Mouse (Mus musculus): ENCODE measurements around the gene Afdn. TPM values are rescaled to one million over a fixed set of nuclear protein-coding genes. Genes with fewer than 3 reads are reported as not detected.
"Not testable (repeated sequence)": the region's sequence is repeated elsewhere in the genome, so short reads cannot be mapped to it uniquely, and the experiment has no call there.

The Afdn gene
- polyA plus RNA-seq, 1 experiment from 2014 or later: 29.3 TPM

DNA sequence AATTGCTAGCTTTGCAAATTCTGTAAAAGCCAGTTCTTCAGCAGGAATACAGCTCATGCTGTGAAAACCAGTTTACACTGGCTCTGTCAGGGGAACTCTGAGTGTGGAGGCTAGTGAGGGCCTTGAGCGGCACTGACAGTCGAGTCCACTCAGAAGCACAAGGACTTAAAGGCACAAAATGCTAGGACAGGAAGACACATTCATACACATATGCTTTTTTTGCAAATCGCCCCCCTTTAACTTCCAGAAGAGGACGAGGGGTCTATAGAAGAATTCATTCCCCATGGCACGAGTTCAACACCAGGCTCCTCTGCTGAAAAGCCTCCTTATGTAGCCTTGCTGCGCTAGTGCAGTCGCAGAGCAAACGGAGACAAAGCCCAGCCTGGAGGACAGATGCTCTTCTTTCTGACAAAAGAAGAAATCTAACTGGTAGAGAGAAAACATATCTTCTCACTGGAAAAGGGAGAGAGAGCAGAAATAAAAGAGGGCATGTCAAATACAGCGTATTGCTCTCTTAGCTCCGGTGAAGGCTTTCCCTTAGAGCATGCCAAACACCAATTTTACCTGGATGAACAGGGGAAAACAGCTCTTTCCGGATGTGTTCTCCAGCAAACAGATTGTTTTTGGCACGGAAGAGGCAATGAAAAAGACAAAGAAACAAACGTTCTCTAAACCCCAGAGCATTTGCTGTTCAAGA, 1.0 kb upstream of the Afdn start:
- no peak for ATAC-seq
- H3K4me2 ChIP-seq (ENCODE audit: low read depth, low read length): peak overlapping the region; percentile 98
- peak overlapping the region; percentile 83 for H3K4me3 ChIP-seq (ENCODE audit: low read length)
- no peaks in the 10 kb centered on the region for H3K36me3 ChIP-seq (ENCODE audit: control insufficient read depth, insufficient read depth, low read length)
- peaks cover 8% of the 10 kb centered on the region for H3K4me1 ChIP-seq (ENCODE audit: control insufficient read depth, insufficient read depth, low read length)
- H3K27ac ChIP-seq (ENCODE audit: low read length): peak overlapping the region; percentile 88
- peak overlapping the region; percentile 89 for H3K9ac ChIP-seq (ENCODE audit: low read depth, low read length)
- H3K27me3 ChIP-seq (replicated peaks; ENCODE audit: control insufficient read depth, insufficient read depth, low read length): no peaks in the 10 kb centered on the region
- H3K9me3 ChIP-seq (ENCODE audit: control insufficient read depth, low read length): no peaks in the 10 kb centered on the region
- WGBS: 15% methylated on average over 13 of the region's 13 CpGs

DNA sequence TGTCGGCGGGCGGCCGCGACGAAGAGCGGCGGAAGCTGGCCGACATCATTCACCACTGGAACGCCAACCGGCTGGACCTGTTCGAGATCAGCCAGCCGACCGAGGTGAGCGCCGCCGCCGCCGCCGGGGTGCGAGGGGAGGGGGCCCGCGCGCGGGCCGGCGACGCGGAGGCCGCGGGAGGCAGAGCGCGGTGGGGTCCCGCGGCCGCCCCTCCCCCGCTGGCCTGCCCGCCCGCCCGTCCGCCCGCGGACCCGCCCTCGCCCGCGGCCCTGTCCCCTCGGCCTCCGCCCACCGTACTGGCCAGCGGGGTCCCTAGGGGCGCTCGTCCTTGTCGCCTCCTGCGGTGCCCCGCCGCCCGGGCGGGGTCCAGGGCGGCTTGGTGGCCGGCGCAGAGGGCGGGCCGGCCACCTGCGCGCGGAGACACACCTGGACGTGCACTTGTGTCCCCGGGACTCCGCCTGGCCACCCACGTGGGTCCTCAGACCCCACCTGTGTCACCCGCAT, 388 bp downstream of the Afdn start:
- peak overlapping the region; percentile 88 for H3K27ac ChIP-seq (ENCODE audit: low read length)
- no peaks in the 10 kb centered on the region for H3K9me3 ChIP-seq (ENCODE audit: control insufficient read depth, low read length)
- H3K4me1 ChIP-seq (ENCODE audit: control insufficient read depth, insufficient read depth, low read length): peaks cover 10% of the 10 kb centered on the region
- H3K4me3 ChIP-seq (ENCODE audit: low read length): peak overlapping the region; percentile 83
- no peaks in the 10 kb centered on the region for H3K27me3 ChIP-seq (replicated peaks; ENCODE audit: control insufficient read depth, insufficient read depth, low read length)
- under 1% methylated on average over 43 of the region's 72 CpGs for WGBS
- H3K4me2 ChIP-seq (ENCODE audit: low read depth, low read length): peak overlapping the region; percentile 98
- H3K36me3 ChIP-seq (ENCODE audit: control insufficient read depth, insufficient read depth, low read length): no peaks in the 10 kb centered on the region
- peak overlapping the region; percentile 89 for H3K9ac ChIP-seq (ENCODE audit: low read depth, low read length)
- ATAC-seq: peak; percentile 49

DNA sequence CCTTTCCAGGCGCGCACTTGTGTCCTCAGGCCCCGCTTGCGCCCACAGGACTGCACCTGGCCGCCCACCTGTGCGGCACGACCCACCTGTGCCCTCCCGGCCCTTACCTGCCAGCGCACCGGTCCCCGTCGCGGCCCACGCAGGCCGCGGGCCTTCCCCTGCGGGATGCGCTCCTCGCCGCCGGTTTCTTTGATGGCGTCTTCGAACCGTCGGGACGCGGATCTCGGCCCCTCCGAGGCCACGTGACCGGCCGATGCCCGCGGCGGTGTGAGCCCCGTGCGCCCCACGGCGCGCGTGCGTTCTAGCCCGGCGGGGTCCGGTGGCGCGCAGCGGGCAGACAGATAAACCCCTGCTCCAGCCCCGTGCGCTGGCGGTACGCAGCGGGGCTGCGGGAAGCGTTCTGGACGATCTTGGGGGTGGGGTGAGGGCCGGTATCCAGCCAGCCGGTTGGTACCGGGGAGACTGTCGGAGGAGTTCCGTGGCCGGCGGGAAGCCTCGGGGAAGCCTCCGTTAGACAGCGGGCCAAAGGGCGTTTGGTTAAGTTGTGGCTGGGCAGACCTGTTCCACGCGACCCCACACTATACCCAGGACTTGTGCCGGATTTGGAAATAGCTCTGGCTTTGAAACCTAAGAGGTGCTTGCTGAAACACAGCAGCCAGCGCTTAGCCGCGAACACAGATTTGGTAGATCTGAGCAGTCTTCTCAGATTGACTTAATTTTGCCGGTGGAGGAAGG, 1.0 kb downstream of the Afdn start, which contains the start of gene Tcte2:
TSS of gene Tcte2 (minus strand) at position 647 of the 735 bp plus-strand sequence.
- Histone ChIP-seq H3K27me3 (replicated peaks; ENCODE audit: control insufficient read depth, insufficient read depth, low read length) (no peaks in the 10 kb centered on the region), H3K36me3 (ENCODE audit: control insufficient read depth, insufficient read depth, low read length) (no peaks in the 10 kb centered on the region), H3K27ac (ENCODE audit: low read length) (peak within 1 kb of the TSS; percentile 88), H3K9me3 (ENCODE audit: control insufficient read depth, low read length) (no peaks in the 10 kb centered on the region), H3K4me3 (ENCODE audit: low read length) (peak within 1 kb of the TSS; percentile 83), H3K4me2 (ENCODE audit: low read depth, low read length) (peak within 1 kb of the TSS; percentile 98), H3K4me1 (ENCODE audit: control insufficient read depth, insufficient read depth, low read length) (peaks cover 10% of the 10 kb centered on the region), H3K9ac (ENCODE audit: low read depth, low read length) (peak within 1 kb of the TSS; percentile 89)
- ATAC-seq: peak; percentile 37
- under 1% methylated on average over 74 of the region's 74 CpGs for WGBS

DNA sequence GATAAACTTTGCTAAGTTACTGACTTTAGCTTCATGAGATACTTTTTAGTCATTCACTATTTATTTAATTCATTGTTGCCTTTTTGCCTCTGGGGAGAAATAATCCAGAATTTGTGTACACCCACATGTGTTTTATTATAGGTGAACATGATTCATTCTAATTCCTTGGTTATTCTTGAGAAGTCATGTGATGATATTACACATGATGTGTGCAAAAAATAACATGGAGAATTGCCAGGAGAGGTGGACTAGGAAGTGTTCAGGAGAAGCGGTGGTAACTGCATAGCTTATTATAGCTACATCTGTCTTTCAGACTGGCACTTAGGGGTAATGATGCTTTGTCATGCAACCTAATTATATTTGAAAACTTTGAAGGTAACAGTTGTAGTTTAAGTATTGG, 3.5 kb downstream of the Afdn start:
- no peaks in the 10 kb centered on the region for H3K36me3 ChIP-seq (ENCODE audit: control insufficient read depth, insufficient read depth, low read length)
- no peak overlapping the region for H3K9ac ChIP-seq (ENCODE audit: low read depth, low read length)
- H3K27ac ChIP-seq (ENCODE audit: low read length): no peak overlapping the region
- H3K4me1 ChIP-seq (ENCODE audit: control insufficient read depth, insufficient read depth, low read length): peaks cover 11% of the 10 kb centered on the region
- no peak for ATAC-seq
- H3K27me3 ChIP-seq (replicated peaks; ENCODE audit: control insufficient read depth, insufficient read depth, low read length): no peaks in the 10 kb centered on the region
- 66% methylated on average over 1 of the region's 1 CpGs for WGBS
- H3K4me3 ChIP-seq (ENCODE audit: low read length): no peak overlapping the region
- no peaks in the 10 kb centered on the region for H3K9me3 ChIP-seq (ENCODE audit: control insufficient read depth, low read length)
- no peak overlapping the region for H3K4me2 ChIP-seq (ENCODE audit: low read depth, low read length)

DNA sequence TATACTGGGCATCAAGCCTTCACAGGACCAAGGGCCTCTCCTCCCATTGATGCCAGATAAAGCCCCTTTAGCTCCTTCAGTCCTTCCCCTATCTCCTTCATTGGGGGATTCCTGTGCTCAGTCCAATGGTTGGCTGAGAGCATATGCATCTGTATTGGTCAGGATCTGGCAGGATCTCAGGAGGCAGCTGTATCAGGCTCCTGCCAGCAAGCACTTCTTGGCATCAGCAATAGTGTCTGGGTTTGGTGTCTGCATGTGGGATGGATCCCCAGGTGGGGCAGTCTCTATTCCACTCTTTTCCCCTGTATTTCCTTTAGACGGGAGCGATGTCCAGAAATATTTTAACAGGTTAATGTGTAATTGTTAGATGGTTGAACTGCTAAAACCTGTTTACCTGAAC, 4.6 kb downstream of the Afdn start:
- H3K4me2 ChIP-seq (ENCODE audit: low read depth, low read length); H3K9ac ChIP-seq (ENCODE audit: low read depth, low read length); ATAC-seq; H3K9me3 ChIP-seq (ENCODE audit: control insufficient read depth, low read length); H3K27ac ChIP-seq (ENCODE audit: low read length); H3K36me3 ChIP-seq (ENCODE audit: control insufficient read depth, insufficient read depth, low read length); H3K4me3 ChIP-seq (ENCODE audit: low read length); H3K4me1 ChIP-seq (ENCODE audit: control insufficient read depth, insufficient read depth, low read length); H3K27me3 ChIP-seq (replicated peaks; ENCODE audit: control insufficient read depth, insufficient read depth, low read length): not testable (repeated sequence)
- WGBS: 85% methylated on average over 2 of the region's 2 CpGs

DNA sequence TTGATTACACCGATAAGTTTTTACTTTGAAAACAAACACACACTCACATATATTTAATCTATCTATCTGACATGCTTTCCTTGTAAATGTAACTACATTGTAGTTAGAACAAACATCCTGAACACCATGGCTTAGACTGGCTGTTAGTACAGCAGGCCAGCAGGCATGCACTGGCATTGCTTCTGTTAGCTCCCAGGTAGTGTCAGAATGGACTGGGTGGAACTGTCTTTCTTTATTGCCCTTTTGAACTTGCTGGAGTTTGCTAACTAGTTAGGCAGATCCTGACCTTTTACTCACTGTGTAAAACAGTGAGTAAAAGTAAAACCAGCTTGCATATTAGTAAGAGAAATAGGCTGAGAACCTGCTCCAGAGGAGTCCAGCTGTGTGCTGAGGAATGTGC, 8.2 kb downstream of the Afdn start:
- H3K36me3 ChIP-seq (ENCODE audit: control insufficient read depth, insufficient read depth, low read length): no peaks in the 10 kb centered on the region
- peak overlapping the region; percentile 23; the same call in 1 of the 2 replicates for H3K27ac ChIP-seq (ENCODE audit: low read length)
- H3K9ac ChIP-seq (ENCODE audit: low read depth, low read length): no peak overlapping the region
- no peak overlapping the region for H3K4me2 ChIP-seq (ENCODE audit: low read depth, low read length)
- H3K27me3 ChIP-seq (replicated peaks; ENCODE audit: control insufficient read depth, insufficient read depth, low read length): no peaks in the 10 kb centered on the region
- no peak overlapping the region for H3K4me3 ChIP-seq (ENCODE audit: low read length)
- no peaks in the 10 kb centered on the region for H3K9me3 ChIP-seq (ENCODE audit: control insufficient read depth, low read length)
- ATAC-seq: peak; percentile 59; the same call in 1 of the 2 replicates
- 0 out of 2 replicates have a peak, but pooled peaks cover 5% of the 10 kb centered on the region for H3K4me1 ChIP-seq (ENCODE audit: control insufficient read depth, insufficient read depth, low read length)
- 81% methylated on average over 1 of the region's 1 CpGs for WGBS

DNA sequence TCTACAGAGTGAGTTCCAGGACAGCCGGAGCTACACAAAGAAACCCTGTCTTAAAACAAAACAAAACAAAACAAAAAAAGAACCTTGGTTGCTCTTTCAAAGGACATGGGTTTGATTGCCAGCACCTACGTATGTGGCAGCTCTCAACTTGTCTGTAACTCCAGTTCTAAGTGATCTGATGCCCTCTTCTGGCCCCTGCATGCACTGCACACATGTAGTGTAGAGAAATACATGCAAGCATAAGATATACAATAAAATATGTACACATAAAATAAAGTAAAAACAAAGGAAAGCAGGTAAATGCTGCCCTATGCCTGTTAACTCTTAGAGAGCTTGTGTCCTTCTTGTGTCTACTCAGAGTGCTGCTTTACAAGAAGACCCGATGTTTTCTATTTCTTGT, 8.9 kb downstream of the Afdn start:
- Histone ChIP-seq H3K27ac (ENCODE audit: low read length) (no peak overlapping the region), H3K27me3 (replicated peaks; ENCODE audit: control insufficient read depth, insufficient read depth, low read length) (no peaks in the 10 kb centered on the region), H3K36me3 (ENCODE audit: control insufficient read depth, insufficient read depth, low read length) (no peaks in the 10 kb centered on the region), H3K4me2 (ENCODE audit: low read depth, low read length) (no peak overlapping the region), H3K9ac (ENCODE audit: low read depth, low read length) (no peak overlapping the region), H3K4me3 (ENCODE audit: low read length) (no peak overlapping the region), H3K4me1 (ENCODE audit: control insufficient read depth, insufficient read depth, low read length) (0 out of 2 replicates have a peak, but pooled peaks cover 5% of the 10 kb centered on the region), H3K9me3 (ENCODE audit: control insufficient read depth, low read length) (no peaks in the 10 kb centered on the region)
- WGBS: 94% methylated on average over 3 of the region's 3 CpGs
- ATAC-seq: no peak

DNA sequence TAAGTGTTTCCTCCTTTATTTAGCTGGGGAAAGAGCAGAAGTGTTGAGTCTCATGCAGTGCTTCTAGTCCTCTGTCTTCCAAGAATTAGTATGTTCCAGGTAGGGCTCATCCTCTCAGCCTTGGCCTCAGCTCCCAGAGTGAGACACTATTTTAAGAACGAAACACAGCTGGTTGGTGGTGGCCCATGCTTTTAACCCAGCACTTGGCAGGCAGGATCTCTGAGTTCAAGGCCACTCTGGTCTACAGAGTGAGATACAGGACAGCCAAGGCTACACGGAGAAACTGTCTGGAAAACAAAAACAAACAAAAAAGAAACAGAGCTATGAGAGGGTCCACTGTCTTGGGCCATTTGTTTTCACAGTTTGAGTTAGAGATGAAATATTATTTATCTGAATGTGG, 17.3 kb downstream of the Afdn start:
- Histone ChIP-seq H3K9ac (ENCODE audit: low read depth, low read length) (no peak overlapping the region), H3K27ac (ENCODE audit: low read length) (no peak overlapping the region), H3K4me1 (ENCODE audit: control insufficient read depth, insufficient read depth, low read length) (0 out of 2 replicates have a peak, but pooled peaks cover 3% of the 10 kb centered on the region), H3K4me3 (ENCODE audit: low read length) (no peak overlapping the region), H3K27me3 (replicated peaks; ENCODE audit: control insufficient read depth, insufficient read depth, low read length) (no peaks in the 10 kb centered on the region), H3K9me3 (ENCODE audit: control insufficient read depth, low read length) (no peaks in the 10 kb centered on the region), H3K4me2 (ENCODE audit: low read depth, low read length) (no peak overlapping the region), H3K36me3 (ENCODE audit: control insufficient read depth, insufficient read depth, low read length) (no peaks in the 10 kb centered on the region)
- ATAC-seq: no peak
- WGBS: 67% methylated on average over 2 of the region's 2 CpGs

DNA sequence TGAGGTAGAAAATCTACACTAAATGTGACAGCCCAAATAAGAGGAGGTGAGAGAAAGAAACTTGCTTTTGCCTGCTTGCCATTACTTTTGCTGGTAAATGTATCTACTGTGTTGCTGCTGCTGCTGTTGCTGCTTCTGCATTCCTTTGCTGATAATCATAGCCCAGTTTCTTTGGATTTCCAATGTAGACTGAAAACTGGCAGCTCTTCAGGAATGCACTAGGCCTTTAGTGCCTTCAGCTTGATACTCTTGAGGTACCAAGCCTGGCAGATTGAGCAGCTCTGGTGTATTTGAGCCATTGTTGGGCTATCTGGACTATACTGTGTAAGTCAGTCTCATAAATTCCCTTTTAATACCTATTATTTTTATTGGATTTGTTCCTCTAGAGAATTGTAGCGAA, 18.5 kb downstream of the Afdn start:
- Histone ChIP-seq H3K4me1 (ENCODE audit: control insufficient read depth, insufficient read depth, low read length) (peaks cover 3% of the 10 kb centered on the region; the same call in 1 of the 2 replicates), H3K27me3 (replicated peaks; ENCODE audit: control insufficient read depth, insufficient read depth, low read length) (no peaks in the 10 kb centered on the region), H3K4me3 (ENCODE audit: low read length) (no peak overlapping the region), H3K36me3 (ENCODE audit: control insufficient read depth, insufficient read depth, low read length) (no peaks in the 10 kb centered on the region), H3K9me3 (ENCODE audit: control insufficient read depth, low read length) (no peaks in the 10 kb centered on the region), H3K4me2 (ENCODE audit: low read depth, low read length) (no peak overlapping the region), H3K9ac (ENCODE audit: low read depth, low read length) (no peak overlapping the region), H3K27ac (ENCODE audit: low read length) (no peak overlapping the region)
- ATAC-seq: no peak
- 84% methylated on average over 1 of the region's 1 CpGs for WGBS
